Mouse (Mus musculus) heart, embryonic 10.5 days (tissue): Measurements from ENCODE around the gene Zfp689. TPM values are rescaled to one million over a fixed set of nuclear protein-coding genes. Genes with fewer than 3 reads are reported as not detected.
"Not testable (repeated sequence)": the region's sequence is repeated elsewhere in the genome, so short reads cannot be mapped to it uniquely, and the experiment has no call there.

Experiments
- DNase-seq: peaks from one replicate; pipeline ENCODE4 v3.0.0-alpha.2; 2017; ENCODE audit warnings: low spot score
- H3K27ac ChIP-seq: fragments of 300-500 bp; sonication (generic); 2 replicates; pipeline ENCODE4 v1.5.1; 2016; ENCODE audit warnings: mild to moderate bottlenecking
- H3K27me3 ChIP-seq: fragments of 300-500 bp; sonication (generic); 2 replicates; pipeline ENCODE4 v1.6.1; 2016; ENCODE audit warnings: mild to moderate bottlenecking; ENCODE audit not compliant: poor library complexity, insufficient read depth, severe bottlenecking
- H3K36me3 ChIP-seq: fragments of 300-500 bp; sonication (generic); 2 replicates; pipeline ENCODE4 v1.6.1; 2016; ENCODE audit warnings: mild to moderate bottlenecking, moderate library complexity
- H3K4me1 ChIP-seq: fragments of 300-500 bp; sonication (generic); 2 replicates; pipeline ENCODE4 v1.6.1; 2016; ENCODE audit warnings: mild to moderate bottlenecking
- H3K4me3 ChIP-seq: fragments of 300-500 bp; sonication (generic); 2 replicates; pipeline ENCODE4 v1.5.1; 2016; ENCODE audit warnings: mild to moderate bottlenecking, moderate library complexity
- H3K9me3 ChIP-seq: fragments of 300-500 bp; sonication (generic); 2 replicates; pipeline ENCODE4 v1.6.1; 2016; ENCODE audit warnings: mild to moderate bottlenecking, moderate library complexity
- WGBS: fragments of 180-500 bp; shearing (Covaris S2); methylation state at CpG from one replicate; pipeline ENCODE4 v1.1.7; 2016; 5-methylcytosine and 5-hydroxymethylcytosine counted together
- polyA plus RNA-seq: library from polyadenylated mRNA; unstranded; fragments of >200 nt; fragmentation: Nextera tagmentation; extraction: Ambion mirVana; gene quantifications from 2 replicates; pipeline ENCODE4 v1.2.1, GENCODE M21; 2016

Gene Zfp689
- polyA plus RNA-seq, 1 experiment from 2014 or later = 7.0 TPM

GRCm38 (mm10) chr7:127465191-127465590, 16.2 kb upstream of the Zfp689 start:
- Histone ChIP-seq H3K4me1 (no peaks in the 10 kb centered on the region), H3K27ac (no peak overlapping the region), H3K9me3 (no peaks in the 10 kb centered on the region), H3K4me3 (no peak overlapping the region), H3K27me3 (no peaks in the 10 kb centered on the region), H3K36me3 (peaks cover 67% of the 10 kb centered on the region)
- DNase-seq = no peak
- WGBS = 88% methylated on average over 3 of the region's 3 CpGs

- WGBS = 95% methylated on average over 8 of the region's 8 CpGs
- H3K36me3 ChIP-seq = peaks cover 78% of the 10 kb centered on the region
Measured at GRCm38 (mm10) chr7:127459311-127459710, 10.4 kb upstream of the Zfp689 start, which contains the start of gene Prr14. TSS of gene Prr14 (plus strand) at chr7:127459611.

GRCm38 (mm10) chr7:127458371-127459122, 9.6 kb upstream of the Zfp689 start:
- H3K9me3 ChIP-seq, H3K4me3 ChIP-seq, H3K27me3 ChIP-seq, H3K27ac ChIP-seq, DNase-seq, H3K4me1 ChIP-seq: not testable (repeated sequence)
- WGBS = 86% methylated on average over 3 of the region's 3 CpGs
- H3K36me3 ChIP-seq = peaks cover 75% of the 10 kb centered on the region

More at GRCm38 (mm10) chr7:127459311-127459710, 10.4 kb upstream of the Zfp689 start, which contains the start of gene Prr14:
- H3K4me3 ChIP-seq, H3K9me3 ChIP-seq, H3K4me1 ChIP-seq, DNase-seq, H3K27ac ChIP-seq, H3K27me3 ChIP-seq: not testable (repeated sequence)

- no peak overlapping the region for H3K4me3 ChIP-seq
- H3K27ac ChIP-seq = no peak overlapping the region
- 88% methylated on average over 7 of the region's 7 CpGs for WGBS
- no peaks in the 10 kb centered on the region for H3K27me3 ChIP-seq
- peaks cover 27% of the 10 kb centered on the region for H3K4me1 ChIP-seq
- no peak for DNase-seq
- peaks cover 71% of the 10 kb centered on the region for H3K36me3 ChIP-seq
- H3K9me3 ChIP-seq = no peaks in the 10 kb centered on the region
Measured at GRCm38 (mm10) chr7:127454905-127455304, 5.9 kb upstream of the Zfp689 start.

GRCm38 (mm10) chr7:127453056-127453455, 4.1 kb upstream of the Zfp689 start:
- Histone ChIP-seq H3K27me3 (no peaks in the 10 kb centered on the region), H3K4me1 (peaks cover 35% of the 10 kb centered on the region), H3K4me3 (no peak overlapping the region), H3K36me3 (peaks cover 60% of the 10 kb centered on the region), H3K27ac (no peak overlapping the region), H3K9me3 (no peaks in the 10 kb centered on the region)
- peak; percentile 64 for DNase-seq
- WGBS = 96% methylated on average over 2 of the region's 2 CpGs

GRCm38 (mm10) chr7:127449966-127450365, 1.0 kb upstream of the Zfp689 start:
- Histone ChIP-seq H3K36me3 (peaks cover 52% of the 10 kb centered on the region), H3K9me3 (no peaks in the 10 kb centered on the region), H3K27ac (peak overlapping the region; percentile 98; the same call in 1 of the 2 replicates), H3K4me1 (peaks cover 37% of the 10 kb centered on the region), H3K27me3 (no peaks in the 10 kb centered on the region), H3K4me3 (peak overlapping the region; percentile 97)
- WGBS = 87% methylated on average over 7 of the region's 7 CpGs
- DNase-seq = no peak

- Histone ChIP-seq H3K4me3 (no peak overlapping the region), H3K27me3 (no peaks in the 10 kb centered on the region), H3K4me1 (peaks cover 5% of the 10 kb centered on the region), H3K9me3 (no peaks in the 10 kb centered on the region), H3K27ac (no peak overlapping the region), H3K36me3 (peaks cover 45% of the 10 kb centered on the region)
- no peak for DNase-seq
- WGBS = 86% methylated on average over 20 of the region's 20 CpGs
Measured at GRCm38 (mm10) chr7:127443976-127444375, 5.0 kb downstream of the Zfp689 start.

- Histone ChIP-seq H3K27me3 (no peaks in the 10 kb centered on the region), H3K4me1 (no peaks in the 10 kb centered on the region), H3K36me3 (peaks cover 5% of the 10 kb centered on the region; the same call in 1 of the 2 replicates), H3K9me3 (0 out of 2 replicates have a peak, but pooled peaks cover 4% of the 10 kb centered on the region), H3K27ac (no peak overlapping the region), H3K4me3 (no peak overlapping the region)
- no peak for DNase-seq
- WGBS = 90% methylated on average over 3 of the region's 3 CpGs
Measured at GRCm38 (mm10) chr7:127437724-127438123, 11.2 kb downstream of the Zfp689 start.

GRCm38 (mm10) chr7:127435206-127435605, 13.8 kb downstream of the Zfp689 start:
- H3K4me1 ChIP-seq = no peaks in the 10 kb centered on the region
- 81% methylated on average over 4 of the region's 4 CpGs for WGBS
- H3K9me3 ChIP-seq = 0 out of 2 replicates have a peak, but pooled peaks cover 4% of the 10 kb centered on the region
- no peaks in the 10 kb centered on the region for H3K36me3 ChIP-seq
- no peak for DNase-seq
- no peaks in the 10 kb centered on the region for H3K27me3 ChIP-seq
- no peak overlapping the region for H3K4me3 ChIP-seq
- H3K27ac ChIP-seq = no peak overlapping the region

- no peak for DNase-seq
- 57% methylated on average over 3 of the region's 3 CpGs for WGBS
- peaks cover 19% of the 10 kb centered on the region for H3K27me3 ChIP-seq
Measured at GRCm38 (mm10) chr7:127426354-127426753, 22.6 kb downstream of the Zfp689 start.

GRCm38 (mm10) chr7:127425911-127426310, 23.0 kb downstream of the Zfp689 start:
- H3K27me3 ChIP-seq = peaks cover 19% of the 10 kb centered on the region
- no peak for DNase-seq
- no peak overlapping the region for H3K27ac ChIP-seq
- no peaks in the 10 kb centered on the region for H3K9me3 ChIP-seq
- peaks cover 13% of the 10 kb centered on the region for H3K4me1 ChIP-seq
- H3K36me3 ChIP-seq = no peaks in the 10 kb centered on the region
- WGBS = 81% methylated on average over 2 of the region's 2 CpGs
- H3K4me3 ChIP-seq = no peak overlapping the region

More at GRCm38 (mm10) chr7:127426354-127426753, 22.6 kb downstream of the Zfp689 start:
- H3K27ac ChIP-seq = no peak overlapping the region
- no peak overlapping the region for H3K4me3 ChIP-seq
- H3K4me1 ChIP-seq = peaks cover 9% of the 10 kb centered on the region
- H3K36me3 ChIP-seq = no peaks in the 10 kb centered on the region
- H3K9me3 ChIP-seq = no peaks in the 10 kb centered on the region

- peaks cover 16% of the 10 kb centered on the region for H3K4me1 ChIP-seq
- H3K27me3 ChIP-seq = peaks cover 19% of the 10 kb centered on the region
- no peak for DNase-seq
- no peaks in the 10 kb centered on the region for H3K9me3 ChIP-seq
- 78% methylated on average over 3 of the region's 3 CpGs for WGBS
- H3K27ac ChIP-seq = no peak overlapping the region
- H3K4me3 ChIP-seq = no peak overlapping the region
- 0 out of 2 replicates have a peak, but pooled peaks cover under 1% of the 10 kb centered on the region for H3K36me3 ChIP-seq
Measured at GRCm38 (mm10) chr7:127425291-127425690, 23.7 kb downstream of the Zfp689 start.

GRCm38 (mm10) chr7:127422247-127422646, 26.7 kb downstream of the Zfp689 start:
- WGBS = 2% methylated on average over 15 of the region's 15 CpGs
- Histone ChIP-seq H3K36me3 (peaks cover 27% of the 10 kb centered on the region), H3K4me1 (peaks cover 16% of the 10 kb centered on the region), H3K4me3 (peak overlapping the region; percentile 90), H3K27me3 (peaks cover 19% of the 10 kb centered on the region), H3K9me3 (no peaks in the 10 kb centered on the region), H3K27ac (peak overlapping the region; percentile 91; the same call in 1 of the 2 replicates)
- DNase-seq = no peak
